ENCODE assay signal across 9 mouse cellular contexts in genomic region chr5:106926369-106926686, GRCm38 (mm10). TPM values are rescaled to one million over a fixed set of nuclear protein-coding genes. Genes with fewer than 3 reads are reported as not detected.
DNase-seq lines count a peak whose midpoint lies in the region; ATAC-seq and TF ChIP-seq lines count a peak whose summit lies in the region.
"Had no signal": no experiment of that assay in that cellular context is flagged by ENCODE, and none has a peak within 500 bp of the region (broad histone marks: within the 10 kb centered on the region; RNA-seq: fewer than 3 reads in every experiment).

No protein-coding gene starts in this region.

- H3K9ac ChIP-seq in heart, postnatal 0 days (replicated peaks; ENCODE audit: low read depth, low read length): no peak overlapping the region
- peak overlapping the region; percentile 85 for H3K9ac ChIP-seq in hindbrain, embryonic 11.5 days (ENCODE audit: low read depth, low read length)
- peak overlapping the region; percentile 83 for H3K9ac ChIP-seq in midbrain, embryonic 12.5 days (replicated peaks)

- no peak for TF ChIP-seq CTCF in heart, postnatal 0 days (IDR thresholded peaks at IDR 0.05; ENCODE audit: low read depth)
- TF ChIP-seq CTCF in cortical plate, adult 2 months (IDR thresholded peaks at IDR 0.05; ENCODE audit: extremely low read depth, insufficient read depth, low read length): no peak

- H3K27ac ChIP-seq in heart, postnatal 0 days (ENCODE audit: low read depth): no peak overlapping the region
- 0 out of 2 replicates have a peak overlapping the region, but pooled peaks have one; percentile 14 for H3K27ac ChIP-seq in cortical plate, adult 2 months (ENCODE audit: insufficient read depth, low read length)
- H3K27ac ChIP-seq in hindbrain, embryonic 11.5 days (ENCODE audit: low read depth, low read length): peak overlapping the region; percentile 78
- peak overlapping the region; percentile 85 for H3K27ac ChIP-seq in midbrain, embryonic 12.5 days (replicated peaks)

- H3K36me3 ChIP-seq in heart, postnatal 0 days (replicated peaks; ENCODE audit: control insufficient read depth, insufficient read depth, low read length): no peaks in the 10 kb centered on the region
- H3K36me3 ChIP-seq in hindbrain, embryonic 11.5 days (ENCODE audit: control insufficient read depth, insufficient read depth, low read length): no peaks in the 10 kb centered on the region
- H3K36me3 ChIP-seq in midbrain, embryonic 12.5 days: no peaks in the 10 kb centered on the region

- intact Hi-C loops in heart, postnatal 10 days (cut with DNase I): no loop called here

- H3K9me3 ChIP-seq in heart, postnatal 0 days (replicated peaks; ENCODE audit: control insufficient read depth, low read length): no peaks in the 10 kb centered on the region
- no peaks in the 10 kb centered on the region for H3K9me3 ChIP-seq in hindbrain, embryonic 11.5 days (ENCODE audit: control insufficient read depth, low read length)
- no peaks in the 10 kb centered on the region for H3K9me3 ChIP-seq in midbrain, embryonic 12.5 days

- ATAC-seq in heart, postnatal 0 days (ENCODE audit: insufficient read depth, low read depth): no peak
- peak; percentile 1; the same call in 1 of the 2 replicates for ATAC-seq in hindbrain, embryonic 11.5 days (ENCODE audit: low FRiP score)
- no peak for ATAC-seq in midbrain, embryonic 12.5 days (ENCODE audit: low FRiP score, low read depth)
- ATAC-seq in activated CD4-positive, CD25-positive, alpha-beta regulatory T cell, adult 4 months: no peak

- DNase-seq in heart, postnatal 0 days (ENCODE audit: low spot score): no peak
- DNase-seq in heart, postnatal 10 days: no peak
- no peak for DNase-seq in hindbrain, embryonic 11.5 days (ENCODE audit: low spot score)
- no peak for DNase-seq in cerebellum, adult 9-11 months
- DNase-seq in spleen, adult 18-20 months: no peak

- WGBS in heart, postnatal 0 days: 50% methylated on average over 4 of the region's 4 CpGs
- 29% methylated on average over 4 of the region's 4 CpGs for WGBS in hindbrain, embryonic 11.5 days
- WGBS in midbrain, embryonic 12.5 days: 26% methylated on average over 4 of the region's 4 CpGs

- no peak for TF ChIP-seq EP300 in heart, postnatal 0 days (IDR thresholded peaks at IDR 0.05; ENCODE audit: low read depth)

- peak overlapping the region; percentile 53 for H3K4me3 ChIP-seq in heart, postnatal 0 days (ENCODE audit: low read depth, low read length)
- peak overlapping the region; percentile 43 for H3K4me3 ChIP-seq in cortical plate, adult 2 months (ENCODE audit: insufficient read depth, low read length)
- peak overlapping the region; percentile 68 for H3K4me3 ChIP-seq in hindbrain, embryonic 11.5 days (ENCODE audit: low read depth, low read length)
- H3K4me3 ChIP-seq in midbrain, embryonic 12.5 days: peak overlapping the region; percentile 68
- H3K4me3 ChIP-seq: myocyte had no signal

- peak overlapping the region; percentile 93 for H3K4me2 ChIP-seq in heart, postnatal 0 days (ENCODE audit: low read depth, low read length)
- peak overlapping the region; percentile 71 for H3K4me2 ChIP-seq in hindbrain, embryonic 11.5 days (replicated peaks; ENCODE audit: low read depth, low read length)
- peak overlapping the region; percentile 60 for H3K4me2 ChIP-seq in midbrain, embryonic 12.5 days (replicated peaks)

- no peaks in the 10 kb centered on the region; the same call in 1 of the 2 replicates for H3K4me1 ChIP-seq in heart, postnatal 0 days (ENCODE audit: control insufficient read depth, insufficient read depth)
- H3K4me1 ChIP-seq in cortical plate, adult 2 months (ENCODE audit: control insufficient read depth, insufficient read depth, low read length): no peaks in the 10 kb centered on the region
- no peaks in the 10 kb centered on the region for H3K4me1 ChIP-seq in hindbrain, embryonic 11.5 days (replicated peaks; ENCODE audit: control insufficient read depth, insufficient read depth, low read length)
- no peaks in the 10 kb centered on the region for H3K4me1 ChIP-seq in midbrain, embryonic 12.5 days

- TF ChIP-seq POLR2A in cortical plate, adult 2 months (IDR thresholded peaks at IDR 0.05; ENCODE audit: extremely low read depth, insufficient read depth, low read length): no peak

- H3K27me3 ChIP-seq in heart, postnatal 0 days (ENCODE audit: control insufficient read depth, insufficient read depth, low read length): no peaks in the 10 kb centered on the region
- no peaks in the 10 kb centered on the region for H3K27me3 ChIP-seq in hindbrain, embryonic 11.5 days (ENCODE audit: control insufficient read depth, insufficient read depth, low read length)
- H3K27me3 ChIP-seq in midbrain, embryonic 12.5 days: no peaks in the 10 kb centered on the region

RNA-seq across cellular contexts. Expression of gene Hfm1, which starts 0.2 kb away (rescaled TPM):
- 0.50 TPM in 1 of 2 replicates, not detected in the other for total RNA-seq in heart, postnatal 0 days (2014; rRNA removed; ENCODE audit: low replicate concordance)
- polyA plus RNA-seq in heart, postnatal 0 days (2015; fragmentation: Nextera tagmentation; extraction: Ambion mirVana): 0.23 and 0.25 TPM in 2 replicates
- not detected for total RNA-seq in heart, postnatal 10 days (2021)
- 1.7 and 1.8 TPM in 2 replicates for polyA plus RNA-seq in cortical plate, adult 2 months (2012; rRNA removed)
- 5.5 and 6.2 TPM in 2 replicates for polyA plus RNA-seq in hindbrain, embryonic 11.5 days (2014; fragmentation: Nextera tagmentation; extraction: Ambion mirVana)
- polyA plus RNA-seq in midbrain, embryonic 12.5 days (2016; fragmentation: Nextera tagmentation; extraction: Ambion mirVana): 5.8 and 8.0 TPM in 2 replicates
- not detected for polyA plus RNA-seq in activated CD4-positive, CD25-positive, alpha-beta regulatory T cell, adult 4 months (2017; shearing (Covaris generic))
- polyA plus RNA-seq: myocyte had no signal

RNA-seq across cellular contexts. Expression of gene Cdc7, which starts 37.8 kb away (rescaled TPM):
- total RNA-seq in heart, postnatal 0 days (2014; rRNA removed; ENCODE audit: low replicate concordance): 8.1 and 10.8 TPM in 2 replicates
- polyA plus RNA-seq in heart, postnatal 0 days (2015; fragmentation: Nextera tagmentation; extraction: Ambion mirVana): 4.0 and 5.5 TPM in 2 replicates
- total RNA-seq in heart, postnatal 10 days (2021): 1 to 10 TPM; 3.1 to 4.6 TPM
- polyA plus RNA-seq in cortical plate, adult 2 months (2012; rRNA removed): 21.0 and 22.5 TPM in 2 replicates
- 53.0 and 53.8 TPM in 2 replicates for polyA plus RNA-seq in hindbrain, embryonic 11.5 days (2014; fragmentation: Nextera tagmentation; extraction: Ambion mirVana)
- 45.6 and 51.0 TPM in 2 replicates for polyA plus RNA-seq in midbrain, embryonic 12.5 days (2016; fragmentation: Nextera tagmentation; extraction: Ambion mirVana)
- 10 to 100 TPM; 18.9 to 24.7 TPM for polyA plus RNA-seq in activated CD4-positive, CD25-positive, alpha-beta regulatory T cell, adult 4 months (2017; shearing (Covaris generic))
